Mouse (Mus musculus) kidney, embryonic 15.5 days (tissue): ENCODE results near the gene Ulk2. TPM values are rescaled to one million over a fixed set of nuclear protein-coding genes. Genes with fewer than 3 reads are reported as not detected.

Experiments
- ATAC-seq: fragments of 200-750 bp; cut with Nextera tagmentation; replicated peaks from 2 replicates; pipeline ENCODE4 v1.8.0; 2017; ENCODE audit warnings: moderate TSS enrichment; ENCODE audit not compliant: low FRiP score
- H3K27ac ChIP-seq: fragments of 300-500 bp; sonication (generic); 2 replicates; pipeline ENCODE4 v1.5.1; 2015; ENCODE audit warnings: mild to moderate bottlenecking, inconsistent platforms
- H3K27me3 ChIP-seq: fragments of 300-500 bp; sonication (generic); 2 replicates; pipeline ENCODE4 v1.6.1; 2015; ENCODE audit warnings: inconsistent platforms
- H3K36me3 ChIP-seq: fragments of 300-500 bp; sonication (generic); 2 replicates; pipeline ENCODE4 v1.6.1; 2015; ENCODE audit warnings: inconsistent platforms
- H3K4me1 ChIP-seq: fragments of 300-500 bp; sonication (generic); 2 replicates; pipeline ENCODE4 v1.6.1; 2015; ENCODE audit warnings: inconsistent platforms
- H3K4me2 ChIP-seq: fragments of 300-500 bp; sonication (generic); 2 replicates; pipeline ENCODE4 v1.6.1; 2015; ENCODE audit warnings: moderate library complexity, mild to moderate bottlenecking, inconsistent platforms
- H3K4me3 ChIP-seq: fragments of 300-500 bp; sonication (generic); replicated peaks from 2 replicates; pipeline ENCODE4 v1.5.1; 2015; ENCODE audit warnings: mild to moderate bottlenecking, inconsistent platforms
- H3K9ac ChIP-seq: fragments of 300-500 bp; sonication (generic); 2 replicates; pipeline ENCODE4 v1.6.1; 2015; ENCODE audit warnings: mild to moderate bottlenecking, inconsistent platforms
- H3K9me3 ChIP-seq: fragments of 300-500 bp; sonication (generic); replicated peaks from 2 replicates; pipeline ENCODE4 v1.6.1; 2016; ENCODE audit warnings: inconsistent platforms
- WGBS: fragments of 180-500 bp; shearing (Covaris S2); methylation state at CpG from one replicate; pipeline ENCODE4 v1.1.7; 2015; ENCODE audit warnings: mixed read lengths; 5-methylcytosine and 5-hydroxymethylcytosine counted together
- polyA plus RNA-seq: library from polyadenylated mRNA; unstranded; fragments of >200 nt; fragmentation: Nextera tagmentation; extraction: Ambion mirVana; gene quantifications from 2 replicates; pipeline ENCODE4 v1.2.1, GENCODE M21; 2015

The Ulk2 gene
- polyA plus RNA-seq: 10.6 and 12.4 TPM in 2 replicates

DNA sequence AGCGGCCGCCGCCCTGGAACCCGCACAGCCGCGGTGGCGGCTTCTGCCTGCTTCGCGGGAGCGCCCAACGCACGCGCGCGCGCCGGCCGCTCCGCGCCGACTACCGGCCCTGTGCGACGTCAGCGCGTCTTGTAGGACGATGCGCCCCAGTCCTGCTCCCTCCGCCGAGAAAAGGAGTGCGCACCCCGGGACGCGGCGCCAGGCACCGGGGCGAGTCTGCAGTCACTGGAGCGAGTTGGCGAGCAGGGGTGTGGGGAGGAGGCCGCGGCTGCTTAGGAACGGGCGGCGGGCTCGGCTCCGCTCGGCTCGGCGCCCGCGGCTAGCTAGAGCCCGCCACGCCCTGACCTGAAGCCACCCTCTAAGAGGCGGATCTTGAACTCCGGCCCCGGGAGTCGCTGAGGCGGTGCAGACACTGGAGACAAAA is at the start of gene Ulk2:
Ulk2 (minus strand) TSS at position 86 of the 424 bp plus-strand sequence.
- Histone ChIP-seq H3K4me1 (peaks cover 14% of the 10 kb centered on the region), H3K27ac (peak within 1 kb of the TSS; percentile 89), H3K9ac (peak within 1 kb of the TSS; percentile 97), H3K4me2 (peak within 1 kb of the TSS; percentile 84), H3K36me3 (peaks cover 3% of the 10 kb centered on the region), H3K27me3 (no peaks in the 10 kb centered on the region), H3K4me3 (peak within 1 kb of the TSS; percentile 95), H3K9me3 (no peaks in the 10 kb centered on the region)
- under 1% methylated on average over 58 of the region's 58 CpGs for WGBS
- ATAC-seq: peak; percentile 89

DNA sequence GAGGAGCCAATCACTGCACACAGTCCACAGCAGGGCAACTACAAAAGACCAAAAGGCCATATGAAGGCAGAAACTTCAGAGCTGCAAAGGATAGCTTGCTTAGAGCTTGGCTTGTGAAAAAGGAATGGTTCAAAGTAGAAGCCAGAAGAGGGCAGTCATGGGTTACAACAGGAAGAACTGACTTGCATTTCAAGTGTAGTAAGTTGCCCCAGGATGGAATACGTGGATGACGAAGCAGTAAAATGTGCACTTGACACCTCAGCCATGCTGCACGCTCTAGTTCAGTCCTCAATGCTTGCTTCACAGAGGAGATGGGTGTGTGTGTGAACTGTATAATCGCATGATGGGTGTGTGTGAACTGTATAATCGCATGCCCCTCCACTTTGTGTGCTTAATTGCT is 27.3 kb upstream of the Ulk2 start:
- H3K4me3 ChIP-seq: no peak overlapping the region
- no peak overlapping the region for H3K27ac ChIP-seq
- 67% methylated on average over 5 of the region's 5 CpGs for WGBS
- no peaks in the 10 kb centered on the region for H3K27me3 ChIP-seq
- H3K9ac ChIP-seq: no peak overlapping the region
- no peaks in the 10 kb centered on the region for H3K9me3 ChIP-seq
- H3K4me1 ChIP-seq: no peaks in the 10 kb centered on the region
- peaks cover 78% of the 10 kb centered on the region for H3K36me3 ChIP-seq
- H3K4me2 ChIP-seq: no peak overlapping the region
- ATAC-seq: no peak

DNA sequence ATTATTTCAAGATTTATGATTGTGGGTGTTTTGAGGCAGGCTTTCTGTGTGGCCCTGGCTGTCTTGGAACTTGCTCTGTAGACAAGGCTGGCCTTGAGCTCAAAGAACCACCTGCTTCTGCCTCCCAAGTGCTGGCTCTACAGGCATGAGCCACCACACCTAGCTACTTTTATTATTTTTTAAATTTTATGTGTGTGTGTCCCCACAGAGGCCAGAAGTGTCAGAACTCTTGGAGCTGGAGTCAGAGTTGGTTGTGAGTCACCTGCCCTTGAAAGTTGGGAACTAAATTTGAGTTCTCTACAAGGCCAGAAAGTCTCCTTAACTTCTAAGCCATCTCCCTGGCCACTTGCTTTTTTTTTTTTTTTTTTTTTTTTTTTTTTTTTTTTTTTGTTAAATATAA is 25.0 kb upstream of the Ulk2 start:
- no peak overlapping the region for H3K4me3 ChIP-seq
- H3K4me1 ChIP-seq: no peaks in the 10 kb centered on the region
- H3K27me3 ChIP-seq: no peaks in the 10 kb centered on the region
- no peak overlapping the region for H3K27ac ChIP-seq
- no peaks in the 10 kb centered on the region for H3K9me3 ChIP-seq
- peaks cover 80% of the 10 kb centered on the region for H3K36me3 ChIP-seq
- no peak for ATAC-seq
- H3K4me2 ChIP-seq: no peak overlapping the region
- H3K9ac ChIP-seq: no peak overlapping the region

DNA sequence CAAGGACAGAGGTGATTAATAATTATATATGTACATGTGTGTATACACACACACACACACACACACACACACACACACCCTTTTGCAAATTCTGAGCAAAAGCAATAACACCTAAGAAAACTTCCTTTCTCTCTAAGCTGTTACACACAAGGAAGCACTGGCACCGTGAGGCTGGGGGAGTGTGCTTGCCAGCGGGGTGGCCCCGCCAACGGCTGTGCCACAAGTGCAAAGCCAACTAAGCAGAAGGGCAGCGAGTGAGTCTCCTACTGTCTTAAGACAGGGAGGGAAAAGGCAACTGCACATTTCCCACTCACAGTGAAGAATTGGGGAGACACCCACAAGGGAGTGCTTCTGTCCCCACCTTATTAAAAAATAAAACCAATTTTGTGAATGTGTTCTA is 17.0 kb upstream of the Ulk2 start:
- no peak overlapping the region for H3K4me3 ChIP-seq
- no peak for ATAC-seq
- H3K36me3 ChIP-seq: peaks cover 82% of the 10 kb centered on the region
- H3K4me2 ChIP-seq: no peak overlapping the region
- no peaks in the 10 kb centered on the region for H3K9me3 ChIP-seq
- H3K27ac ChIP-seq: no peak overlapping the region
- H3K27me3 ChIP-seq: no peaks in the 10 kb centered on the region
- 94% methylated on average over 5 of the region's 5 CpGs for WGBS
- H3K4me1 ChIP-seq: no peaks in the 10 kb centered on the region
- H3K9ac ChIP-seq: no peak overlapping the region

DNA sequence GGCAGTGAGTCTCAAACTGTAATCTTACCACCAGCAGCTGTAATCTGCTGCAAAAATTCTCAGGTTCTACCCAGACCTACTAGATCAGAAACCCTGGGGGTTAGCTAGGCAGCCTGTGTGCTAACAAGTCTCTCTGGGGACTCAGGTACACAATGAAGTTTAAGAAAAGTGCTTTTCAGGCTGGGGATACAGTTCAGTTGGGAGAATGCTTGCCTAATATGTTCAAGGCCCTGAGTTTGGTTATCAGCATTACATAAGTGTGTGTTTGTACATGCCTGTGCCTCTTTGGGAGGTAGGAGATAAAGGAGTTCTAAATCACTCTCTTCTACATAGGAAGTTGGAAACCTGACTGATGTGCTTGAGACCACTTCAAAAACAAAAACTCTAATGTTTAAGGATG is 12.0 kb upstream of the Ulk2 start:
- Histone ChIP-seq H3K9me3 (no peaks in the 10 kb centered on the region), H3K27me3 (no peaks in the 10 kb centered on the region), H3K4me3 (no peak overlapping the region), H3K4me1 (no peaks in the 10 kb centered on the region), H3K27ac (no peak overlapping the region), H3K4me2 (no peak overlapping the region), H3K9ac (no peak overlapping the region), H3K36me3 (peaks cover 38% of the 10 kb centered on the region)
- no peak for ATAC-seq

DNA sequence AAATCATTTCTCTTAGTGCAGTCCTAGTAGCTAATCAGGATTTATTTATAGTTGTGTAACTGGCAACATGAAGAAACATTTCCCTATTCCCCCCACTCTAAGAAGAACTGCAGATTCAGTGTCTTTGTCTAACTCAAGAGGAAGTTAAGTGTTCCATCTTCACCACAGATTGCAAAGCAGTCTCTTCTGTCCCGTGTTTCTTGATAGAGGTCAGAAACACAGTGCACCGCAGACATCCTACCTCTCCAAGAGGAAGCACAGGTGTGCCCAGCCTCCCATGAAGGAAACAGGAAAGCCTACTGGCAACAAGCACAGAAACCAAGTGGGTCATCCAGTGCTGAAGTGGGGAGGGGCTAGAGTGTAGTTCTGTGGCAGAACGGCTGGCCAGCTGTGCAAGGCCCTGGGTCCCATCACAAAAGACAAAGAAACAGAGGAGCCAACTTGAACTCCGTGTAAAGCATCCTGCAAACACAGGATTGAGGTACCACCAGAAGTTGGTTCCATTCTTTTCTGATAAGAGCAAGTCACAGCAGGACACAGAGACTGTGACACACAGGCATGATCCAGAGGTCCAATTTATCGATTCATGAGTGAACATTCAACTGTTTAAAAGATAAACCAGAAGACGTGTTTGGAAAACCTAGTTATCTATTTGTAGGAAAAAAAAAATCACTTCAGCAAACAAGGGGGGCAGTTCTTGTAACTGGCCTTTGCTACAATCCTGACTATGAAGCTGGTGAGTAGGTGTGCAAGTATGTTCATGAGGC is 7.1 kb upstream of the Ulk2 start:
- no peak for ATAC-seq
- H3K4me1 ChIP-seq: no peaks in the 10 kb centered on the region
- WGBS: 73% methylated on average over 6 of the region's 6 CpGs

DNA sequence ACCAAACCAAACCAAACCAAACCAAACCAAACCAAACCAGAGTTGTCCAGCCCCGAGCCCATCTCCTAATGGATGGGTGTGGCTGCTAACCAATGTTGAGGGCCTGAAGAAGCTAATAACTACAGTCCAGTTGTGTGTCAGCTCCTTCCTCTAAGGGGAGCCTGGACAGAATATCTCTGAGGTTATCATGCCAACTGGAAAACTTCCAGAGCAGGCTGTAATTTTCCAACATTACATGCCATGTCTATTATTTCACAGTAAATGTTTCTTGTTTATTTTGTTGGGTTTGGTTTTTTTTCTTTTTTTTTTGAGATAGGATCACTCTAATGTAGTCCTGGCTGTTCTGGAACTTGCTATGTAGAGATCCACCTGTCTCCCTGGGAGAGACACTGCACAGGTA is 4.4 kb upstream of the Ulk2 start:
- peaks cover 6% of the 10 kb centered on the region; the same call in 1 of the 2 replicates for H3K4me1 ChIP-seq
- 75% methylated on average over 1 of the region's 1 CpGs for WGBS
- H3K9me3 ChIP-seq: no peaks in the 10 kb centered on the region
- H3K9ac ChIP-seq: no peak overlapping the region
- ATAC-seq: no peak
- H3K4me2 ChIP-seq: no peak overlapping the region
- no peak overlapping the region for H3K27ac ChIP-seq
- no peaks in the 10 kb centered on the region for H3K27me3 ChIP-seq
- no peak overlapping the region for H3K4me3 ChIP-seq
- no peaks in the 10 kb centered on the region for H3K36me3 ChIP-seq

More for the DNA sequence above, 7.1 kb upstream of the Ulk2 start:
- Histone ChIP-seq H3K9me3 (no peaks in the 10 kb centered on the region), H3K9ac (no peak overlapping the region), H3K4me2 (no peak overlapping the region), H3K27ac (no peak overlapping the region), H3K4me3 (no peak overlapping the region), H3K27me3 (no peaks in the 10 kb centered on the region), H3K36me3 (no peaks in the 10 kb centered on the region)

DNA sequence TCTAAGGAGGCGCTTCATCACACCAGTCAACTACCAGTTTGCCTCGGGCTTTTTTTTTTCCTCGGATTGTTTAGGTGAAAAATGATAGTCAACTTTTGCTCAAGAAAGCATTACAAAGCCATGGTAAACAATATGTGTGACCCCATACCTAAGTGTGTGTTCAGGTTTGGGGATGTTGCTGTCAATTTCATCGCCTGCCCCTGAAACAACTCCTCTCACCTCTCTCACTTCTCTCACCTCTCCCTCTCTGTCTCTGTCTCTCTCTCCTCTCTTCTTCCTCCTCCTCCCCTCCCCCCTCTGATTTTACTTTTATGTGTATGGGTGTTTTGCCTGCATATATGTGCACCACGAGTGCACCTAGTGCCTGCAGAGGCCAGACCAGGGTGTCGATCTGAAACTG is 666 bp upstream of the Ulk2 start:
- H3K36me3 ChIP-seq: peaks cover 1% of the 10 kb centered on the region
- peak overlapping the region; percentile 89 for H3K27ac ChIP-seq
- H3K4me2 ChIP-seq: peak overlapping the region; percentile 84
- ATAC-seq: no peak
- no peaks in the 10 kb centered on the region for H3K9me3 ChIP-seq
- H3K4me1 ChIP-seq: peaks cover 14% of the 10 kb centered on the region
- H3K4me3 ChIP-seq: peak overlapping the region; percentile 95
- H3K9ac ChIP-seq: peak overlapping the region; percentile 97
- 39% methylated on average over 6 of the region's 6 CpGs for WGBS
- no peaks in the 10 kb centered on the region for H3K27me3 ChIP-seq

DNA sequence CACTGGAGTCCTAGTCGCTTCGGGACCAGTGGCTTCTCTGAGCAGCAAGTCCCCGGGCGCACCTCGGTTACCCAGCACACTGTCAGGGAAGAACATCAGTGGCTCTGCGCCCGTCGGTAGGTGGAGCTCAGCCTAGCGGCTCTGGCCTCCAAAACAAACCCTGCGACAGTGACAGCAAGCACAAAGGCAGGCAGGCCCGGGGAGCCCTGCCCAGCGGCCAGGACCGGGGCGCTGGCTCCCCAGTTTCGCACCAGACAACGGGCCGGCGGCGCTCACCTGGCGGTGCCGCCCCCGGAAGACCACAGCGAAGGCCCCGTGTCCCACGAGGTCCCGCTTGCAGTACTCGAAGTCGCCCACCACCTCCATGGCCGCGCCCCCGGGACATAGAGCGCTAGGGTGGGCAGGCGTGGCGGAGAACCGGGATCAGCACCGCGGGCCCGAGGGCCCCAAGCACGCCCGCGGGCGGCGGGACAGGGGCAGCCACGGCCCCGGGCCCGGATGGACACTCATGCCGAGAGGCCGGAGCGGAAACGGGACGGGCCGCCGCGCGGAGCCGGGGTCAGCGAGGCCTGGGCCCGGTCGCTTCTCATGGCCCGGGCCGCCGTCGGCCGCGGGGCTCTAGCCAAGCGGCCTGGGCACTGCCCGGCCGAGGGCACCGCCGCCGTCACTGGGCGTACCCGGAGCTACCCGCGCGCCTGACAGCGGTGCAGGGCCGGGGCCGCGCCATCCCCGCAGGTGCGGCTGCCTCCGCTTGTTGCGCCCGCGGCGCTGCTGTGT is 474 bp downstream of the Ulk2 start:
- Histone ChIP-seq H3K36me3 (peaks cover 7% of the 10 kb centered on the region), H3K9me3 (no peaks in the 10 kb centered on the region), H3K9ac (peak overlapping the region; percentile 97), H3K4me3 (peak overlapping the region; percentile 95), H3K4me1 (peaks cover 14% of the 10 kb centered on the region), H3K4me2 (peak overlapping the region; percentile 84), H3K27me3 (no peaks in the 10 kb centered on the region), H3K27ac (peak overlapping the region; percentile 89)
- peak; percentile 83 for ATAC-seq
- WGBS: under 1% methylated on average over 86 of the region's 87 CpGs

DNA sequence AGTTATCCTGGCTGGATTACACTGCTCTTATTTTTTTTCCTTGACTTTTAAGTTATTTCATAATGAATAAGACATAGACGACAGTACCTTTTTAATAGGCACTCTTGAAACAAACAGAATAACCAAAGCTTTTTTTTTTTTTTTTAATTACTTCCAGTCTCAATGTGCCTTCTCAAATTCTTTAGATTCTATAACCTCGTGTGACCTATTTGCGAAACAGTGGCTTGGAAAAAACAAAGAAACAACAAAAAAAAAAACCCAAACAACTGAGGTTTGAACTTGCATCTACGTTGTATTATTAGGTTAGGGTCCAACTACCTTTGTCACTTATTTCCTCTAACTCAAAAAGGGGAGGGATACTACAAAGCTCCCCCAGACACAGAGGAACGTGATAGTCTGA is 1.2 kb downstream of the Ulk2 start:
- ATAC-seq: no peak
- Histone ChIP-seq H3K4me2 (peak overlapping the region; percentile 84), H3K4me3 (peak overlapping the region; percentile 95), H3K9ac (peak overlapping the region; percentile 97), H3K27ac (peak overlapping the region; percentile 89; the same call in 1 of the 2 replicates), H3K4me1 (peaks cover 14% of the 10 kb centered on the region), H3K36me3 (peaks cover 7% of the 10 kb centered on the region), H3K27me3 (no peaks in the 10 kb centered on the region), H3K9me3 (no peaks in the 10 kb centered on the region)
- WGBS: 9% methylated on average over 5 of the region's 5 CpGs

DNA sequence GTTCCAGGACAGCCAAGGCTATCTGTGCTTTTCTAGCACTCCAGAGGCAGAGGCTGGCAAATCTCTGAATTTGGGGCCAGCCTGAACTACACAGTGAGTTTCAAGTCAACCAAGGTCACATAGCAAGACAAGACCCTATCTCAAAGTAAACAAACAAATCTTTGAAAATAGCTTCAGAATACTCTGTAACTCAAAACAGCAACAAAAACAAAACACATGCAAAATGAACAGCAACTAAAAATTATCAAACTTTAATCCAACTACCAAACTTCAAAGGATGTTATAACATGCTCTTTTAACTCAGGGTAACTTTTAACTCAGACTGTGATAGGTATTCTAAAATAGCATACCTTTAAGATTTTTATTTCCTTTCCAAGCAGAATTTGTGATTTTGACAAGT is 2.0 kb downstream of the Ulk2 start:
- no peak overlapping the region for H3K4me2 ChIP-seq
- peaks cover 14% of the 10 kb centered on the region for H3K4me1 ChIP-seq
- no peaks in the 10 kb centered on the region for H3K9me3 ChIP-seq
- no peak overlapping the region for H3K27ac ChIP-seq
- H3K9ac ChIP-seq: no peak overlapping the region
- ATAC-seq: no peak
- no peaks in the 10 kb centered on the region for H3K27me3 ChIP-seq
- peaks cover 7% of the 10 kb centered on the region for H3K36me3 ChIP-seq
- no peak overlapping the region for H3K4me3 ChIP-seq

DNA sequence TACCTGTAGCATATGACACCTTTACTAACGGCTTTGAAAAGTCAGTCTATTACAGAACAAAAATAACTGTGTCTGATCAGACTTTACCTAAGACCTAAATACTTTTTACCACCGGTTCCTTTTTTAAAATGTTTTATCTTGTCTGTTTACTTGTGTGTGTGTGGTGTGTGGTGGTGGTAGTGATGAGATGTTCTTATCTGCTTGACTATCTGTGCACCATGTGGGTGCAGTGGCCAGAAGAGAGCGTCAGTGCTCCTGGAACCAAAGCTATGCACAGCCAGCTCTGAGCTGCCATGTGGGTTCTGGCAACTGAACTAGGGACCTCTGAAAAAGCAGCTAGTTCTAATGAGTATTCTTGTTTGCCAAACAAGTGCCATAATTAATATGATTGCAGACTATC is 3.7 kb downstream of the Ulk2 start:
- ATAC-seq: no peak
- Histone ChIP-seq H3K4me1 (peaks cover 14% of the 10 kb centered on the region), H3K4me2 (no peak overlapping the region), H3K36me3 (peaks cover 7% of the 10 kb centered on the region), H3K27me3 (no peaks in the 10 kb centered on the region), H3K9me3 (no peaks in the 10 kb centered on the region), H3K4me3 (no peak overlapping the region), H3K27ac (no peak overlapping the region), H3K9ac (no peak overlapping the region)
- WGBS: 89% methylated on average over 3 of the region's 3 CpGs
